Mouse (Mus musculus) forebrain, embryonic 16.5 days (tissue): ENCODE measurements at regions not wholly inside any gene's neighbourhood (a gene's known extent, or its start where the extent isn't known, plus 50 kb on each side); places are given as distances from the start of the nearest gene placed in this dataset.

Experiments used
- ATAC-seq: fragments of 200-750 bp; cut with Nextera tagmentation; 2 replicates; pipeline ENCODE4 v1.8.0; 2017; ENCODE audit warnings: mild to moderate bottlenecking, moderate library complexity
- H3K27ac ChIP-seq: fragments of 300-500 bp; sonication (generic); 2 replicates; pipeline ENCODE4 v1.5.1; 2014; ENCODE audit warnings: low read length, control low read depth
- H3K27me3 ChIP-seq: fragments of 300-500 bp; sonication (generic); replicated peaks from 2 replicates; pipeline ENCODE4 v1.6.1; 2014; ENCODE audit warnings: low read length; ENCODE audit not compliant: control insufficient read depth, insufficient read depth
- H3K36me3 ChIP-seq: fragments of 300-500 bp; sonication (generic); 2 replicates; pipeline ENCODE4 v1.6.1; 2014; ENCODE audit not compliant: control insufficient read depth, insufficient read depth
- H3K4me1 ChIP-seq: fragments of 300-500 bp; sonication (generic); replicated peaks from 2 replicates; pipeline ENCODE4 v1.6.1; 2014; ENCODE audit warnings: low read length; ENCODE audit not compliant: control insufficient read depth, insufficient read depth
- H3K4me2 ChIP-seq: fragments of 300-500 bp; sonication (generic); 2 replicates; pipeline ENCODE4 v1.6.1; 2014; ENCODE audit warnings: mild to moderate bottlenecking, low read length, control low read depth
- H3K4me3 ChIP-seq: fragments of 300-500 bp; sonication (generic); replicated peaks from 2 replicates; pipeline ENCODE4 v1.5.1; 2014; ENCODE audit warnings: mild to moderate bottlenecking, low read length, control low read depth
- H3K9ac ChIP-seq: fragments of 300-500 bp; sonication (generic); replicated peaks from 2 replicates; pipeline ENCODE4 v1.6.1; 2014; ENCODE audit warnings: low read depth, low read length, control low read depth
- H3K9me3 ChIP-seq: fragments of 300-500 bp; sonication (generic); 2 replicates; pipeline ENCODE4 v1.6.1; 2016; ENCODE audit warnings: low read length; ENCODE audit not compliant: control insufficient read depth
- WGBS: fragments of 180-500 bp; shearing (Covaris S2); extraction: QIAGEN DNeasy Blood & Tissue Kit; methylation state at CpG from one replicate; pipeline ENCODE4 v1.1.7; 2014; 5-methylcytosine and 5-hydroxymethylcytosine counted together

DNA sequence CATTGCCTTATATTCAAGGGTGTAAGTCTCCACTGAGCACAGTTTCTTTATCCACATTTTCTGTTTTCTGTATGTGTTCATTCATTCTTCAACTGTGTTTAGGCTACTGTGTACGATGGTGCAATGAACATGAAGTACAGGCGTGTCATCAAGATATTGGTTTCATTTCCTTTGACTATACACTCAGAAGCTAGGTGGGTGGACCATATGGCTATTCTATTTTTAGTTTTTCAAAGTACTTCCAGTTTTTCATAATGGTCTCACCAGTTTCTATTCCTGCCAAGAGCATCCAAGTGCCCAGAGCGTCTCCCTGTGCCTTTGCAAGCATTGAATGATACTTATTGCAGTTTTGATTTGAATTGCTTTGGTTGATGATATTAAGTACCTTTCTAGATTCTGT lies 132.8 kb upstream of the Nxpe4 start:
- Histone ChIP-seq H3K36me3 (no peaks in the 10 kb centered on the region), H3K4me2 (no peak overlapping the region), H3K4me3 (no peak overlapping the region), H3K4me1 (no peaks in the 10 kb centered on the region), H3K9me3 (no peaks in the 10 kb centered on the region), H3K9ac (no peak overlapping the region), H3K27me3 (no peaks in the 10 kb centered on the region), H3K27ac (no peak overlapping the region)
- no peak for ATAC-seq
- WGBS, result 87% methylated on average over 3 of the region's 3 CpGs

DNA sequence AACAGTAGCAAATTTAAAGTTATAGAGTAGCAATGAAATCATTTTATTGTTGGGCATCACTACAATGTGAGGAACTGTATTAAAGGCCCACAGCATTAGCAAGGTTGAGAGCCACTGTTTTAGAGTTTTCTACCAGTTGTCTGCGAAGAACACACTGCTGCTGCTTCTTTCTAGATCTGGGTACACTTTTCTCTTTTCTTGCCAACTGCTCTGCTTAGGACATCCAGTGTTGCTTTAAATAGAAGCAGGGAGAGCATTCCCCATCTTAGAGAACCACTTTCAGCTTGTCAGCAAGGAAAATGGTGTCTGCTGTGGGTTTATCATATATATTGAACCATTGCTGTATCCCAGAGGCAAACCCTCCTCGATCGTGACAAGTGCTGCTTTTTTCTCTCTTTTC lies 131.0 kb upstream of the Nxpe4 start:
- Histone ChIP-seq H3K4me1 (no peaks in the 10 kb centered on the region), H3K9me3 (no peaks in the 10 kb centered on the region), H3K27me3 (no peaks in the 10 kb centered on the region), H3K36me3 (no peaks in the 10 kb centered on the region), H3K27ac (no peak overlapping the region), H3K4me2 (no peak overlapping the region), H3K4me3 (no peak overlapping the region), H3K9ac (no peak overlapping the region)
- WGBS, result 91% methylated on average over 3 of the region's 3 CpGs
- ATAC-seq, result no peak

DNA sequence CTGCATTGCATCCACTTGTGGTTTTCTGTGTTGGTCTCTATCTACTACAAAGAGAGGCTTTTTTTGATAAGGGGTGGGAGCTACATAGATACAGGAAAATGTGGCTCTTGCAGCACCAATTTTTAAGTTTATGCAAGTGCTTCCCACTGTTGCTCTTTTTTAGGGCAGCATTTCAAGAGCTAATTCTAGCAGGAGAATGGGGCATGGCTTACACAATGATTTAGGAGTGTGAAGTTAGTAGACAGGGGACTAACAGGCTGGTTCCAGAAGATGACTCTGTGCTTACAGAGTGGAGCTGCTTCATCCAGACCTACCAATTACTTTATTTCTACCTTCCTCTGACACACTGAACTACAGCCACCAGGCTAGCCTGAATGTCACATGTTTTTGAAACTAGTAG lies 125.9 kb upstream of the Nxpe4 start:
- Histone ChIP-seq H3K4me1 (no peaks in the 10 kb centered on the region), H3K9me3 (no peaks in the 10 kb centered on the region), H3K27ac (no peak overlapping the region), H3K9ac (no peak overlapping the region), H3K4me2 (no peak overlapping the region), H3K27me3 (no peaks in the 10 kb centered on the region), H3K36me3 (no peaks in the 10 kb centered on the region), H3K4me3 (no peak overlapping the region)
- ATAC-seq, result no peak

DNA sequence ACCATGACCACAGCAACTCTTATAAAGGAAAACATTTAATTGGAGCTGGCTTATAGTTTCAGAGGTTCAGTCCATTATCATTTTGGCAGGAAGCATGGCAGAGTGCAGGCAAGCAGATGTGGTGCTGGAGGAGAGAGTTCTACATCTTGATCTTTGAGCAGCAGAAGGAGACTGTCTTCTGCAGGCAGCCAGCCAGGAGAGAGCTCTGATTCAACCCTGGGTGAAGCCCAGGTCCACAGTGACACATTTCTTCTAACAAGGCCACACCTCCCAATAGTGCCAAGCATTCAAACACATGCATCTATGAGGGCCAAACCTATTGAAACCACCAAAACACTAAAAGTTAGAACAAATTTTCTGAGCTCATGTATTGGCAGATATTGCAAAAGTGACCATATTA lies 117.0 kb upstream of the Nxpe4 start:
- Histone ChIP-seq H3K36me3 (no peaks in the 10 kb centered on the region), H3K27me3 (no peaks in the 10 kb centered on the region), H3K27ac (no peak overlapping the region), H3K4me2 (no peak overlapping the region), H3K9me3 (no peaks in the 10 kb centered on the region), H3K4me3 (no peak overlapping the region), H3K4me1 (no peaks in the 10 kb centered on the region), H3K9ac (no peak overlapping the region)
- ATAC-seq, result no peak

DNA sequence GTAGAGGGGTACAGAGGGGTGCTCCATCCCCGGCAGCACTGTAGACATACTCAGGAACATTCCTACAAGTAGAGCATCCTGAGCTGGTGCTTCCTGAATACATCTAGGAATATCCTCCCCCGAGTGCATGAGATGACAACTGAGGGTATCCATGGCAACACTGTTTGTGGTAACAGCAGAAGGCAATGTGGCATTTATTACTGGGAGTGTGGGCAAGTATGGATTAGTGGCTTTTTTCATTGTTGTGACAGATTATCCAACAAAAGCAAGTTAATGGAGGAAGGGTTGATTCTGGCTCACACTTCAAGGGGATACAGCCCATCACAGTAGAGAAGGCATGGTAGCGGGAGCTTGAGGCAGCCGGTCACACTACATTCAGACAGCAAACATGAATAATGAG lies 114.0 kb upstream of the Nxpe4 start:
- no peaks in the 10 kb centered on the region for H3K9me3 ChIP-seq
- no peaks in the 10 kb centered on the region for H3K4me1 ChIP-seq
- no peak for ATAC-seq
- no peaks in the 10 kb centered on the region for H3K27me3 ChIP-seq
- H3K4me2 ChIP-seq, result no peak overlapping the region
- H3K4me3 ChIP-seq, result no peak overlapping the region
- WGBS, result 42% methylated on average over 4 of the region's 4 CpGs
- H3K9ac ChIP-seq, result no peak overlapping the region
- no peak overlapping the region for H3K27ac ChIP-seq
- no peaks in the 10 kb centered on the region for H3K36me3 ChIP-seq

DNA sequence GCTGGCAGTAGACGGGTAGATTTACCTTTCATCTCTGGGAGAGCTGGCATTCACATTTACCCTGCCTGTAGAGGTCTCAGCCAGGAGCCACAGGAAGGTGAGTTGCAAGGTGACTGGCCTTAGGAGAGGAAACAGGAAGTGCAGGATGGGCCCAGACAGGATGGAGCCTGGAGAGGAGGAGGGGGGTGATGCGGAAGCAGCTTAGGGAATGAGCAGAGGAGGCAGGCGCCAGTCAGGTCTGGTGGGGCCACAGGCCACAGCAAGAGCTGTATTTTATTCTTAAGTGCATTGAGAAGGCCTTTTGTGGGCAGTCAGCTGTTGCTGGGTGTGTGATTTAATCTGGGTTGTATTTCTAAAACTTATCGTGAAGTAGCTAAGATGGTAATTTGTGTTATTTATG lies 108.2 kb upstream of the Nxpe4 start:
- Histone ChIP-seq H3K27ac (no peak overlapping the region), H3K9me3 (no peaks in the 10 kb centered on the region), H3K4me1 (no peaks in the 10 kb centered on the region), H3K36me3 (no peaks in the 10 kb centered on the region), H3K27me3 (no peaks in the 10 kb centered on the region), H3K4me3 (no peak overlapping the region), H3K4me2 (no peak overlapping the region), H3K9ac (no peak overlapping the region)
- 82% methylated on average over 4 of the region's 4 CpGs for WGBS
- ATAC-seq, result no peak

DNA sequence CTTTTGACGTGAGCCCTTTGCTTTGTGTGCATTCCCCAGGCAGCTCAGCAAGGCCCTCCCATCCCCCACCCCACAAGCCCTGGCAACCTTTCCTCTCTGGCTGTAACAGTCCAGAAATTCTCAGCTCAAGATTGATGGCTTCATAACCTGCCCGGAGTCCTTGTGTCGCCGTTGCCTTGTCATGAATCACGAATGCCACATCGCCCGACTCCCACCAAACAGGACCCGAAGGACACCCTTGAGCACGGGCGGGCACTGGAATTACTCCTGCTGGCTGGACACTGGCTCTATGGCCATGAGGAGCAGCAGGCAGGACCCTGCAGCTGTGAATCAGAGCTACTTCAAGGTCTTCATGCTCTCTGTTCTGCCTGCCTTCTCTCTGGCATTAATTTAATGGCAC lies 106.6 kb upstream of the Nxpe4 start:
- Histone ChIP-seq H3K4me1 (0 out of 2 replicates have a peak, but pooled peaks cover 3% of the 10 kb centered on the region), H3K27me3 (no peaks in the 10 kb centered on the region), H3K36me3 (no peaks in the 10 kb centered on the region), H3K4me3 (no peak overlapping the region), H3K9ac (no peak overlapping the region), H3K4me2 (no peak overlapping the region), H3K9me3 (no peaks in the 10 kb centered on the region), H3K27ac (no peak overlapping the region)
- no peak for ATAC-seq
- WGBS, result 79% methylated on average over 10 of the region's 10 CpGs

DNA sequence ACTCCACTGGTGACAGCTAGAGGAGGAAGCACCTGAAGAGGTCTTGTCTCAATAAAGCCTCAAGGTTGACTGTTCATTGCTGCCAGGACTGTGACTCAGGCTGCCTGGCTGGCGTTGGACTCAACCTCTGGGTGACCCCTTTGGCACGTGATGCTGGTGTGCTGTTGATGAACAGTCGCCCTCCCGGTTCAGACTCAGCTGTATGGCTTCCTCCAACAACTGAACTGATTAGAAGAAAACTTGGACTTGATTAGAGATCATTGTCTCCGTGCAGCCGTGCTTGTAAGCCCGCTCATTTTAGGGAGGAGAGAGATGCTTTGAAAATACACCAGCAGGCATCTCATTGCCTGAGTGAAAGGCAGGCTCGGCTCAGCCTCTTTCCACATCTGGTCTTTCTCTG lies 103.2 kb upstream of the Nxpe4 start:
- peak; percentile 63 for ATAC-seq
- H3K27ac ChIP-seq, result peak overlapping the region; percentile 49
- 9% methylated on average over 8 of the region's 8 CpGs for WGBS

DNA sequence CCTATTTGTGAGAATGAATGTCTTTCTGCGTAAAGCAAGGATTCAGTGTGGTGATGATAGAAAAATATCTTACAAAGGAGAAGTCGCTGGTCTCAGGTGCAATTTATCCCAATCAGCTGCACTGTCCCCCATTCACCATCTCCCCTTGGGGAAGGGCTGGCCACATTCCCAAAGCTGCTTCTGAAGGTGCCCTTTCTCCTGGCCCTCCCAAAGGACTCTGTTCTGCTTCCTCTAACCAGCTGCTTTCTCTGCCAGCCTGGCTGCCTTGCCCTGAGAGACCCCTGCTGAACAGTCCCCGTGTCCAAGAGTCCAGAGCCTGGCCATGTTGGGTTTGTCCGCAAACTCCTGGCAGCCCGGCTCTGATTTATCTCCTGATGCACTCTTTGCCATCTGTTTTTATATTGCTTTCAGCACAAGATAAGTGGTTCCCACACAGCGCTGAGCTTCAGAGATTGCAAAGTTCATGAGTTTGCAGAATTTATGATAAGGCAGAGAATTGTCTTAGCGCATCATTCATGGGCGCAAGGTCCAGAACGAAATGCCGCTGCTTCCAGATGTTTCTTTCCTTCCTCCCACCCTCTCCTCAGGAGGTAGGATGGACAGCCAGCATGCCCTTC lies 102.2 kb upstream of the Nxpe4 start:
- H3K27ac ChIP-seq, result peak overlapping the region; percentile 49
- ATAC-seq, result no peak

More for the DNA sequence above, 103.2 kb upstream of the Nxpe4 start:
- Histone ChIP-seq H3K36me3 (no peaks in the 10 kb centered on the region), H3K4me3 (no peak overlapping the region), H3K4me1 (0 out of 2 replicates have a peak, but pooled peaks cover 3% of the 10 kb centered on the region), H3K9me3 (no peaks in the 10 kb centered on the region), H3K9ac (no peak overlapping the region), H3K4me2 (no peak overlapping the region), H3K27me3 (no peaks in the 10 kb centered on the region)

DNA sequence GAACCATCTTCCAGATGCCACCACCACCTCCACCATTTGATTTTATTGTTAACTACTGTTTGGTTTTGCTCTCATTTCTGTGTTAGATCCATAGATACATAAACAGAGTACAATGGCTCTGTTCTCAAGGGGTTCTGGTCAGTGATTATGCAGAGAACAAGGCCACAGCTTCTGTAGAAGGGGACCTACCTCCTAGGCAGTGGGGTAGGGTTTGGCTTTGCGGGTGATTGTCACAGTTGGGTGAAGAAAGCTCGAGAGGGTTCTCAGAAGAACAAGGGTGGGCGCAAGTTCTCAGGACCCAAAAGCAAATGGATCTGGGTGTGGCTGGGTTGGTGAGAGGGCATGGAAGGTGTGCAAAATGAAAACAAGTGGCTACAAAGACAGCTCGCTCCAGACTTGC lies 100.8 kb upstream of the Nxpe4 start:
- Histone ChIP-seq H3K36me3 (no peaks in the 10 kb centered on the region), H3K27me3 (no peaks in the 10 kb centered on the region), H3K4me3 (no peak overlapping the region), H3K4me1 (0 out of 2 replicates have a peak, but pooled peaks cover 3% of the 10 kb centered on the region), H3K9ac (no peak overlapping the region), H3K27ac (no peak overlapping the region), H3K4me2 (no peak overlapping the region), H3K9me3 (no peaks in the 10 kb centered on the region)
- no peak for ATAC-seq
- whole genome bisulfite sequencing, result 95% methylated on average over 4 of the region's 4 CpGs

More for the DNA sequence above, 102.2 kb upstream of the Nxpe4 start:
- H3K4me1 ChIP-seq, result 0 out of 2 replicates have a peak, but pooled peaks cover 3% of the 10 kb centered on the region
- H3K9ac ChIP-seq, result no peak overlapping the region
- no peaks in the 10 kb centered on the region for H3K9me3 ChIP-seq
- WGBS, result 94% methylated on average over 10 of the region's 10 CpGs
- H3K4me2 ChIP-seq, result no peak overlapping the region
- no peaks in the 10 kb centered on the region for H3K36me3 ChIP-seq
- no peaks in the 10 kb centered on the region for H3K27me3 ChIP-seq
- no peak overlapping the region for H3K4me3 ChIP-seq
